Mouse (Mus musculus): ENCODE data around the gene Iffo1.

GRCm38 (mm10) chr6:125146148-125146547, 1.1 kb downstream of the Iffo1 start:
- TF ChIP-seq CTCF (IDR thresholded peaks at IDR 0.05; ENCODE audit: control insufficient read depth, insufficient read depth, low read length) (no peak), POLR2A (IDR thresholded peaks at IDR 0.05; ENCODE audit: borderline replicate concordance, control insufficient read depth, low read depth, low read length) (no peak)

Measured in bone marrow, adult 2 months (tissue).